10 mouse cellular contexts compared by ENCODE assay signal in the genomic region with DNA sequence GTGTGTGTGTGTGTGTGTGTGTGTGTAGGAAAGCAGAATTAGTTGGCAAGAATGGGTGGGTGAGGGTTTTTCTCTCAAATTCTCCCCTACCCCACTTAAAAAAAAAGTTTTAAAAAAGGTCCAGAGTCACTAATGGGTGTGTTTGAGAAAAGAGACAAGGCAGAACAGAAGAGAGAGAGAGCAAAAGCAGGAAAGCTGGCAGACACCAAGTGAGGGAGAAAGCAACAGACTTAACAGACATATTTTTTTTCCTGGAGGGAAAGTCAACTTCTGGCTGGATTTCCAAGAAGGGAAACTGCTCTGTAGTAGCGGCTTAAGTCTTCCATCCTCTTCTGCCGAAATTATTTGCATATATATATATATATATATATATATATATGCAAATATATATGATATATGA. TPM values are rescaled to one million over a fixed set of nuclear protein-coding genes. Genes with fewer than 3 reads are reported as not detected.
A peak's percentile ranks its signal among the peaks of the same experiment; 100 is the strongest.
DNase-seq lines count a peak whose midpoint lies in the region; ATAC-seq and TF ChIP-seq lines count a peak whose summit lies in the region.
"Had no signal": no experiment of that assay in that cellular context is flagged by ENCODE, and none has a peak within 500 bp of the region (broad histone marks: within the 10 kb centered on the region; RNA-seq: fewer than 3 reads in every experiment).

No protein-coding gene starts in this region.

- no peaks in the 10 kb centered on the region for H3K27me3 ChIP-seq in lung, embryonic 14.5 days (ENCODE audit: insufficient read depth, low read length)
- H3K27me3 ChIP-seq in forebrain, embryonic 10.5 days (ENCODE audit: poor library complexity, severe bottlenecking): no peaks in the 10 kb centered on the region; the same call in 1 of the 2 replicates
- no peaks in the 10 kb centered on the region for H3K27me3 ChIP-seq in limb, embryonic 11.5 days (ENCODE audit: control insufficient read depth, insufficient read depth, low read length)
- no peaks in the 10 kb centered on the region for H3K27me3 ChIP-seq in neural tube, embryonic 14.5 days (ENCODE audit: control insufficient read depth, insufficient read depth, low read length)

- H3K9ac ChIP-seq in lung, embryonic 14.5 days: peak overlapping the region; percentile 16; the same call in 1 of the 2 replicates
- no peak overlapping the region for H3K9ac ChIP-seq in limb, embryonic 11.5 days (ENCODE audit: low read length)
- no peak overlapping the region for H3K9ac ChIP-seq in neural tube, embryonic 14.5 days (replicated peaks; ENCODE audit: low read depth, low read length)

- peak; percentile 5; the same call in 1 of the 2 replicates for ATAC-seq in lung, embryonic 14.5 days (ENCODE audit: insufficient read depth)
- 0 out of 2 replicates have a peak, but pooled peaks have one; percentile 0 for ATAC-seq in limb, embryonic 11.5 days (ENCODE audit: insufficient number of reproducible peaks, low FRiP score, low TSS enrichment, low read depth)
- no peak for ATAC-seq in neural tube, embryonic 14.5 days (ENCODE audit: low read depth)

- H3K27ac ChIP-seq in lung, embryonic 14.5 days (ENCODE audit: low read depth): peak overlapping the region; percentile 93
- H3K27ac ChIP-seq in forebrain, embryonic 10.5 days: peak overlapping the region; percentile 90
- 0 out of 2 replicates have a peak overlapping the region, but pooled peaks have one; percentile 25 for H3K27ac ChIP-seq in limb, embryonic 11.5 days (replicated peaks; ENCODE audit: low read depth, low read length)
- H3K27ac ChIP-seq in neural tube, embryonic 14.5 days (ENCODE audit: low read depth, low read length): no peak overlapping the region
- H3K27ac ChIP-seq: left cerebral cortex, adult 2 months had no signal

- peak overlapping the region; percentile 77 for H3K4me3 ChIP-seq in lung, embryonic 14.5 days (ENCODE audit: low read depth, low read length)
- H3K4me3 ChIP-seq in forebrain, embryonic 10.5 days: peak overlapping the region; percentile 63
- H3K4me3 ChIP-seq in limb, embryonic 11.5 days (ENCODE audit: low read depth, low read length): no peak overlapping the region
- 0 out of 2 replicates have a peak overlapping the region, but pooled peaks have one; percentile 80 for H3K4me3 ChIP-seq in neural tube, embryonic 14.5 days (ENCODE audit: low read depth, low read length)

- H3K4me1 ChIP-seq in lung, embryonic 14.5 days (ENCODE audit: insufficient read depth): peaks cover 10% of the 10 kb centered on the region; the same call in 1 of the 2 replicates
- H3K4me1 ChIP-seq in forebrain, embryonic 10.5 days: peaks cover 52% of the 10 kb centered on the region
- H3K4me1 ChIP-seq in limb, embryonic 11.5 days (ENCODE audit: control insufficient read depth, insufficient read depth, low read length): peaks cover 14% of the 10 kb centered on the region
- H3K4me1 ChIP-seq in neural tube, embryonic 14.5 days (ENCODE audit: control insufficient read depth, insufficient read depth, low read length): peaks cover 7% of the 10 kb centered on the region; the same call in 1 of the 2 replicates

- no peak for DNase-seq in lung, embryonic 14.5 days
- DNase-seq in lung, postnatal 10 days: no peak
- no peak for DNase-seq in forebrain, embryonic 10.5 days (ENCODE audit: extremely low spot score, low spot score)
- no peak for DNase-seq in limb, embryonic 11.5 days (ENCODE audit: low spot score)
- no peak for DNase-seq in adrenal gland, adult (ENCODE audit: inconsistent age in 2 of 2, low spot score in 1 of 2)
- no peak for DNase-seq in frontal cortex, adult 2 months (ENCODE audit: extremely low spot score in 1 of 2, low spot score in 1 of 2)
- DNase-seq in thymus, postnatal 10 days (ENCODE audit: low spot score in 2 of 2): no peak

- H3K36me3 ChIP-seq in lung, embryonic 14.5 days (ENCODE audit: insufficient read depth): no peaks in the 10 kb centered on the region
- peaks cover 7% of the 10 kb centered on the region; the same call in 1 of the 2 replicates for H3K36me3 ChIP-seq in forebrain, embryonic 10.5 days (replicated peaks)
- H3K36me3 ChIP-seq in limb, embryonic 11.5 days (ENCODE audit: control insufficient read depth, insufficient read depth, low read length): no peaks in the 10 kb centered on the region
- no peaks in the 10 kb centered on the region for H3K36me3 ChIP-seq in neural tube, embryonic 14.5 days (ENCODE audit: control insufficient read depth, insufficient read depth, low read length)

- 10% methylated on average over 2 of the region's 2 CpGs for WGBS in lung, embryonic 14.5 days
- WGBS in forebrain, embryonic 10.5 days: 56% methylated on average over 2 of the region's 2 CpGs
- 28% methylated on average over 2 of the region's 2 CpGs for whole genome bisulfite sequencing in limb, embryonic 11.5 days
- WGBS in neural tube, embryonic 14.5 days: 57% methylated on average over 2 of the region's 2 CpGs

- no peaks in the 10 kb centered on the region for H3K9me3 ChIP-seq in lung, embryonic 14.5 days (ENCODE audit: low read depth, low read length)
- H3K9me3 ChIP-seq in forebrain, embryonic 10.5 days: peaks cover 4% of the 10 kb centered on the region; the same call in 1 of the 2 replicates
- H3K9me3 ChIP-seq in limb, embryonic 11.5 days (ENCODE audit: control insufficient read depth, low read length): no peaks in the 10 kb centered on the region
- no peaks in the 10 kb centered on the region for H3K9me3 ChIP-seq in neural tube, embryonic 14.5 days (ENCODE audit: control insufficient read depth, low read length)

- H3K4me2 ChIP-seq in lung, embryonic 14.5 days: peak overlapping the region; percentile 89
- H3K4me2 ChIP-seq in limb, embryonic 11.5 days (ENCODE audit: low read depth, severe bottlenecking): no peak overlapping the region
- H3K4me2 ChIP-seq in neural tube, embryonic 14.5 days (ENCODE audit: low read depth, low read length): peak overlapping the region; percentile 89; the same call in 1 of the 2 replicates

- TF ChIP-seq CTCF in lung, embryonic 14.5 days (IDR thresholded peaks at IDR 0.05; ENCODE audit: low read depth): no peak

RNA-seq across cellular contexts. Expression of a gene that starts 0.5 kb away (rescaled TPM):
- 13.8 and 15.9 TPM in 2 replicates for polyA plus RNA-seq in lung, embryonic 14.5 days (2014; fragmentation: Nextera tagmentation; extraction: Ambion mirVana)
- 8.7 and 9.3 TPM in 2 replicates for polyA plus RNA-seq in forebrain, embryonic 10.5 days (2016; fragmentation: Nextera tagmentation; extraction: Ambion mirVana)
- polyA plus RNA-seq in limb, embryonic 11.5 days (2014; fragmentation: Nextera tagmentation; extraction: Ambion mirVana): 15.2 and 16.0 TPM in 2 replicates
- 8.7 and 9.4 TPM in 2 replicates for polyA plus RNA-seq in neural tube, embryonic 14.5 days (2014; fragmentation: Nextera tagmentation; extraction: Ambion mirVana)
- 4.1 and 4.8 TPM in 2 replicates for polyA plus RNA-seq in frontal cortex, adult 2 months (2012; rRNA removed)
- polyA plus RNA-seq: erythroblast, embryonic 14.5 days had no signal

RNA-seq across cellular contexts. Expression of a gene that starts 40.7 kb away (rescaled TPM):
- 22.2 and 27.9 TPM in 2 replicates for polyA plus RNA-seq in lung, embryonic 14.5 days (2014; fragmentation: Nextera tagmentation; extraction: Ambion mirVana)
- 22.3 and 22.4 TPM in 2 replicates for polyA plus RNA-seq in forebrain, embryonic 10.5 days (2016; fragmentation: Nextera tagmentation; extraction: Ambion mirVana)
- 24.6 and 26.4 TPM in 2 replicates for polyA plus RNA-seq in limb, embryonic 11.5 days (2014; fragmentation: Nextera tagmentation; extraction: Ambion mirVana)
- 23.7 and 28.3 TPM in 2 replicates for polyA plus RNA-seq in neural tube, embryonic 14.5 days (2014; fragmentation: Nextera tagmentation; extraction: Ambion mirVana)
- 10.7 and 13.6 TPM in 2 replicates for polyA plus RNA-seq in frontal cortex, adult 2 months (2012; rRNA removed)
